Mouse (Mus musculus) kidney, postnatal 0 days (tissue): ENCODE measurements around the gene Plb1. TPM values are rescaled to one million over a fixed set of nuclear protein-coding genes. Genes with fewer than 3 reads are reported as not detected.

ENCODE experiments used
- ATAC-seq: fragments of 200-750 bp; cut with Nextera tagmentation; replicated peaks from 2 replicates; pipeline ENCODE4 v1.8.0; 2017; ENCODE audit warnings: low read depth, moderate number of reproducible peaks, moderate TSS enrichment, moderate library complexity; ENCODE audit not compliant: low FRiP score
- DNase-seq: peaks from one replicate; pipeline ENCODE4 v3.0.0-alpha.2; 2016; ENCODE audit warnings: low spot score
- H3K27ac ChIP-seq: fragments of 300-500 bp; sonication (generic); 2 replicates; pipeline ENCODE4 v1.5.1; 2014; ENCODE audit warnings: mild to moderate bottlenecking
- H3K27me3 ChIP-seq: fragments of 300-500 bp; sonication (generic); 2 replicates; pipeline ENCODE4 v1.6.1; 2014; ENCODE audit warnings: low read length, mixed read lengths; ENCODE audit not compliant: insufficient read depth
- H3K36me3 ChIP-seq: fragments of 300-500 bp; sonication (generic); 2 replicates; pipeline ENCODE4 v1.6.1; 2014; ENCODE audit warnings: low read length, mixed read lengths; ENCODE audit not compliant: insufficient read depth
- H3K4me1 ChIP-seq: fragments of 300-500 bp; sonication (generic); replicated peaks from 2 replicates; pipeline ENCODE4 v1.6.1; 2014; ENCODE audit warnings: antibody characterized with exemption, low read length, mixed read lengths; ENCODE audit not compliant: insufficient read depth
- H3K4me2 ChIP-seq: fragments of 300-500 bp; sonication (generic); 2 replicates; pipeline ENCODE4 v1.6.1; 2014; ENCODE audit warnings: mild to moderate bottlenecking, low read length, moderate library complexity, mixed read lengths
- H3K4me3 ChIP-seq: fragments of 300-500 bp; sonication (generic); replicated peaks from 2 replicates; pipeline ENCODE4 v1.5.1; 2014; ENCODE audit warnings: low read depth, low read length
- H3K9ac ChIP-seq: fragments of 300-500 bp; sonication (generic); 2 replicates; pipeline ENCODE4 v1.6.1; 2014; ENCODE audit warnings: low read depth, low read length
- H3K9me3 ChIP-seq: fragments of 300-500 bp; sonication (generic); replicated peaks from 2 replicates; pipeline ENCODE4 v1.6.1; 2016; ENCODE audit warnings: low read length, inconsistent platforms, mixed read lengths
- CTCF ChIP-seq: IDR thresholded peaks from 2 replicates; pipeline ENCODE4 v1.5.1; 2016; ENCODE audit warnings: antibody characterized with exemption, low read depth, mild to moderate bottlenecking, moderate library complexity
- WGBS: fragments of 180-500 bp; shearing (Covaris S2); extraction: QIAGEN DNeasy Blood & Tissue Kit; methylation state at CpG from one replicate; pipeline ENCODE4 v1.1.7; 2014; 5-methylcytosine and 5-hydroxymethylcytosine counted together
- polyA plus RNA-seq: library from polyadenylated mRNA; unstranded; fragments of >200 nt; fragmentation: Nextera tagmentation; extraction: Ambion mirVana; gene quantifications from 2 replicates; pipeline ENCODE4 v1.2.1, GENCODE M21; 2015

Plb1 gene
- polyA plus RNA-seq, 1 experiment from 2014 or later, result 0.36 TPM

DNA sequence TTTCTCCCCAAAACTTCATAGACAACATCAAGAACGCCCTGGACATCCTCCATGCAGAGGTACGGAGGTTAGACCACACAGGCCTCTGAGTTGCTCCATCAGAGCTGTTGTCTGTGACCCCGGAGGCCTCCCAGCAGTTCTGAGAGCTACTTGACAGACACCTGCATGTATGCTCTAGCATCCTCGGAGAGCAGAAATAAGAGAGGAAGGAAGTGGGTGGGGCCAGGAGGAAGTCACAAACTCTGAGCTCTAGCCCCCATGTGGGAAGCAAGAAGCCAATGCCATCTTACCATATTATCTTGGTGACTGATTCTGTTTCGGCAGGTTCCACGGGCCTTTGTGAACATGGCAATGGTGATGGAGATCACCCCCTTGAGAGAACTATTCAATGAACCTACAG lies 81.2 kb downstream of the Plb1 start:
- Histone ChIP-seq H3K36me3 (no peaks in the 10 kb centered on the region), H3K9me3 (no peaks in the 10 kb centered on the region), H3K27ac (no peak overlapping the region), H3K4me1 (no peaks in the 10 kb centered on the region), H3K4me3 (no peak overlapping the region), H3K9ac (no peak overlapping the region), H3K27me3 (no peaks in the 10 kb centered on the region), H3K4me2 (no peak overlapping the region)
- ATAC-seq (no peak), DNase-seq (no peak)
- TF ChIP-seq CTCF, result no peak
- WGBS, result 68% methylated on average over 6 of the region's 6 CpGs

DNA sequence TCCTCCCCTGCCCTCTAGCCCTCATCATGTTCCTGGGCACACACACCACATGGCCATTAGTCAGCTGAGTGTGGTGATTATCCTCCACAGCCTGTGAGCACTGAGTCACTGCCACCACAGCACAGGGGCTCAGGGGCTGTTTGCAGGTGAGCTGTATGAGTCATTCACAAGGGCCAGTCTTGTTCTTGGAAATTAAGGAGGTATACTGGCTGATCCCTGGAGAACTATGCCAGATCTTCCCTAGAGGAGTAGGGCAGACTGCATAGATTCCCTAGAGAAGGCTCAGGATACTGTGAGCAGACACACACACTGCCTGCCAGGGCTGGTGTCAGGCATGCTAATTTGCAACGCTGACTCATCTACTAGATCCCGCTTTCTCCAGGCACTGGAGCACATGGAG lies 82.2 kb downstream of the Plb1 start:
- ATAC-seq, result no peak; the same call in 1 of the 2 replicates
- WGBS, result 62% methylated on average over 2 of the region's 2 CpGs
- Histone ChIP-seq H3K4me2 (no peak overlapping the region), H3K9ac (no peak overlapping the region), H3K9me3 (no peaks in the 10 kb centered on the region), H3K4me1 (no peaks in the 10 kb centered on the region), H3K4me3 (no peak overlapping the region), H3K27ac (no peak overlapping the region), H3K36me3 (no peaks in the 10 kb centered on the region), H3K27me3 (no peaks in the 10 kb centered on the region)
- no peak for DNase-seq
- TF ChIP-seq CTCF, result no peak

- peak; percentile 88 for DNase-seq
- no peaks in the 10 kb centered on the region for H3K27me3 ChIP-seq
- no peak overlapping the region for H3K9ac ChIP-seq
- no peak for ATAC-seq
- TF ChIP-seq CTCF, result peak; percentile 91
- H3K4me3 ChIP-seq, result no peak overlapping the region
- peak overlapping the region; percentile 24; the same call in 1 of the 2 replicates for H3K4me2 ChIP-seq
- H3K9me3 ChIP-seq, result no peaks in the 10 kb centered on the region
- no peak overlapping the region for H3K27ac ChIP-seq
- H3K36me3 ChIP-seq, result no peaks in the 10 kb centered on the region
- 34% methylated on average over 7 of the region's 7 CpGs for WGBS
- no peaks in the 10 kb centered on the region for H3K4me1 ChIP-seq
These were observed 89.8 kb downstream of the Plb1 start for GRCm38 (mm10) chr5:32322146-32322811.

- Histone ChIP-seq H3K9ac (no peak overlapping the region), H3K27me3 (no peaks in the 10 kb centered on the region), H3K9me3 (no peaks in the 10 kb centered on the region), H3K4me2 (no peak overlapping the region), H3K36me3 (no peaks in the 10 kb centered on the region), H3K4me3 (no peak overlapping the region), H3K4me1 (no peaks in the 10 kb centered on the region; the same call in 1 of the 2 replicates), H3K27ac (no peak overlapping the region)
- 68% methylated on average over 7 of the region's 7 CpGs for WGBS
- DNase-seq (no peak), ATAC-seq (no peak)
- TF ChIP-seq CTCF, result no peak
These were observed 95.6 kb downstream of the Plb1 start for GRCm38 (mm10) chr5:32328139-32328538.

GRCm38 (mm10) chr5:32332591-32332990 lies 100.1 kb downstream of the Plb1 start:
- Histone ChIP-seq H3K27ac (no peak overlapping the region), H3K36me3 (no peaks in the 10 kb centered on the region), H3K27me3 (no peaks in the 10 kb centered on the region), H3K4me3 (no peak overlapping the region), H3K9ac (no peak overlapping the region), H3K4me2 (no peak overlapping the region), H3K9me3 (no peaks in the 10 kb centered on the region), H3K4me1 (peaks cover 4% of the 10 kb centered on the region)
- DNase-seq, result no peak
- WGBS, result 65% methylated on average over 4 of the region's 4 CpGs
- no peak for ATAC-seq
- no peak for TF ChIP-seq CTCF

GRCm38 (mm10) chr5:32335172-32335571 lies 102.7 kb downstream of the Plb1 start:
- no peak; the same call in 1 of the 2 replicates for ATAC-seq
- Histone ChIP-seq H3K27me3 (no peaks in the 10 kb centered on the region), H3K4me2 (no peak overlapping the region), H3K9me3 (no peaks in the 10 kb centered on the region), H3K36me3 (no peaks in the 10 kb centered on the region), H3K4me1 (peaks cover 4% of the 10 kb centered on the region), H3K4me3 (no peak overlapping the region), H3K27ac (no peak overlapping the region), H3K9ac (no peak overlapping the region)
- DNase-seq, result no peak
- no peak for TF ChIP-seq CTCF
- 26% methylated on average over 6 of the region's 6 CpGs for WGBS

DNA sequence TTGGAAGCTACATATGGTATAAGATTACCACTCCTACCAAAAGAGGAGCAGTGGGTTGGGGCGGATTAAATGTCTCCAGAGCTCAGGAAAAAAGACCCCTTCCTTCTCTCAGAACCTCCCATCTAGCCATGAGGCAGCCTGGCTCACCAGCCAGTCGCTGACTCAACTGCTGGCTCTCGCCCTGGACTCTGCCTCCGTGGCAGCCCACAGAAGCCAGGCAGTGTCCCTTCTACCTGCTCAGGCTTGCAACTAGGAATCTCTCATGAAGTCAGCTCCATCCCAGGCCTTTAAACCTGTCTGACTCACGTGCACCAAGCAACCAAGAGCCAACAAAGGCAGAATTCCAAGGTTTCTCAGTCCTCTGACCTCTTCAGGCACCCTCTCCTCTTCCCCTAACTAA lies 103.6 kb downstream of the Plb1 start:
- no peak for ATAC-seq
- H3K36me3 ChIP-seq, result no peaks in the 10 kb centered on the region
- 40% methylated on average over 5 of the region's 5 CpGs for WGBS

More for the DNA sequence above, 103.6 kb downstream of the Plb1 start:
- Histone ChIP-seq H3K9me3 (no peaks in the 10 kb centered on the region), H3K4me1 (peaks cover 4% of the 10 kb centered on the region), H3K27ac (no peak overlapping the region), H3K4me2 (no peak overlapping the region), H3K4me3 (no peak overlapping the region), H3K27me3 (no peaks in the 10 kb centered on the region), H3K9ac (no peak overlapping the region)
- DNase-seq, result no peak
- TF ChIP-seq CTCF, result no peak
